Mouse (Mus musculus): ENCODE measurements around the gene Olfr1508.
"Not testable (repeated sequence)": the region's sequence is repeated elsewhere in the genome, so short reads cannot be mapped to it uniquely, and the experiment has no call there.

Olfr1508 gene

DNA sequence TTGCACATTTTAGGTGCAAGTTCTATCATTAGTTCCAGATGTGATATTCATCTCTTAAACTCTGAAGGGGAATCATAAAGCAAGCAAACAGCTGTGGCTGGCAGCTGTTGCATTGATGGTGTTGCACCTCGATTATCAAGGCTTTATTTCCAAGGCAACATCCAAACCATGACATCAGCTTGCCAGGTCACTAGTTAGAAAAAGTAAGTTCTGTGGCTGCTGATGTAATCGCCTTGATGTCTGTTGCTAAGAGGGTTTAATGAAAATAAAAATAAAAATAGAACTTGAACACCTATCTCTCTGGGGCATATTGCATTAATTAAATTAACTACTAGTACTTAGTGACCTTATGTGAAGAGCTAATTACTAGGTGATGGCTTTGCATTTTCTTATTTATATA, at the start of gene Olfr1508:
Gene Olfr1508 (minus strand): TSS at position 101 of the 400 bp plus-strand sequence.
- DNase-seq (ENCODE audit: low read depth, low spot score) = no peak

DNA sequence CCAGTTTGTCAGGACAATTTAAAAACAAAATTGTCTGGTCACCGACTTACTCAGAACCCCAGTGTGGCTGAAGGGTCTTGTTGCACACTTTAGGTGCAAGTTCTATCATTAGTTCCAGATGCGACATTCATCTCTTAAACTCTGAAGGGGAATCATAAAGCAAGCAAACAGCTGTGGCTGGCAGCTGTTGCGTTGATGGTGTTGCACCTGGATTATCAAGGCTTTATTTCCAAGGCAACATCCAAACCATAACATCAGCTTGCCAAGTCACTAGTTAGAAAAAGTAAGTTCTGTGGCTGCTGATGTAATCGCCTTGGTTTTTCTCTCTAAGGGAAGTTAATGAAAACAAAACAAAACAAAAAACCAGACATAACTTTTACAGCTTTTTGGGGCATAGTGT, 28.2 kb upstream of the Olfr1508 start, which contains the start of gene Olfr1507:
Gene Olfr1507 (minus strand): TSS at position 234 of the 400 bp plus-strand sequence.
- DNase-seq (ENCODE audit: low read depth, low spot score) = no peak

DNA sequence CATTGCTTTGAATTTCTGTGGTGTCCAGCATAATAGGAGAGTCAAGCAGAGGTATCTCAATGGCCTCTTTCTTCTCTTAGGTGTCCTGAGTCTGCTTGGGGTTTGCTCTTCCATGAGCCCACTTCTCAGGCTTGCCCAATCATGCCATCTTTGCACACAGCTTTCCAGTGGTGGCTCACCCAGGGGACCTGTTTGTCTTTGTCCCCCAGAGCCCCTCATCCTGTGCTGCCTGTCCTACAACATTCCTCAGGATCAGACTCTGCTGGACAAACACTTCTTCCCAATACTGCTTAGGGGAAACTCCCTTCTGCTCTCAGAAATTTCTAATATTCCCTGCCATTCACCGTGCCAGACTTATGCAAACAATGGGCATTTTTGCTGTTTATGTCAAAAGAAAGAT, 1.6 kb downstream of the Olfr1508 start:
- DNase-seq (ENCODE audit: low read depth, low spot score) = no peak

DNA sequence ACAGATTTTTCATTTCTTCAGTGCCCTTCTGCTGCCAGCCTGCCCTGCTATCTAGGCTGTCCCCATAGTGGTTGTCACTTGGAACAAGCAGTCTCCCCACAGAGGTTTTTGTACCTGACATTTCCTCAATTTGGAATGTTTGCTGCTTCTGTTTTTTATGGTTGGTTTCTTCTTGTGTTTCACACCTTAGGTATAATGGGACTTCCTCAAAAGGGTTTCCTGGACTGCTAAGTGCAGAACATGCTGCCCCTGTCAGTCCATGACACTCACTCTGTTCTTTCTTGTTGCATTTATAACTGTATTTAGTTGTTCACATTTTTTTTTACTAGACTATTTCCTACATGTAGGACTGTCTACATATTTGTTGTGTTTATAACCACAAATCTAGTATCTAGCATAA, 5.4 kb downstream of the Olfr1508 start:
- DNase-seq (ENCODE audit: low read depth, low spot score) = no peak

DNA sequence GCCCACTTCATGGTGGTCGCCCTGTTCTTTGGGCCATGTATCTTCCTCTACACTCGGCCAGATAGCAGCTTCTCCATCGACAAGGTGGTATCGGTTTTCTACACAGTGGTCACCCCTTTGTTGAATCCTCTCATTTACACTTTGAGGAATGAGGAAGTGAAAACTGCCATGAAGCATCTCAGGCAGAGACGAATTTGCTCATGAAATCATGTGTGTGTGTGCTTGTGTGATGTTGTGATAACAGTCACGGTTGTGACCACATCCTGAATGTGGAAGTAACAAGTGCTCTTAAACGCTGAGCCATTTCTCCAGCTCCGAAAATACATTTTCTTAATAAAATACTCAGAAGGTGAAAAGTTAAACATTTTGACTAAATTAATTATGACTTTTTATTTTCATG, 16.2 kb downstream of the Olfr1508 start:
- no peak for DNase-seq (ENCODE audit: low read depth, low spot score)

DNA sequence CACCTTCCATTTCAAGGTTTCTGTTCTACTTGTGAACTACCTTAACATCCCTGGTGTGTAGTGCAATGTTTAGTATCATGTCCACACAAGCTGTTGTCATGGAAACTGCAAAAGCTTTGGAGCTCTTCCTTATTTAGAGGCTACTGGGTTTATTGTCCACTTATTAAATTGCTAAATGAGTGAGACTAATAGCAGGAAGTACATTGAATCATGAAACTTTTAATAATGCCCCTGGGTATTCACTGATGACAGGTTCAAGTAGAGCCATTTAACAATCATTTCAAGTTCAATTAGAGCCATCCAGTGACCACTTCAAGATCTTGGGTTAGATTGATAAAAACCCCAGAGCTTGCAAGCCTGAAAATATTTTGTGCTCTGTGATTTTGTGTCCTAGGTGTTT, 24.6 kb downstream of the Olfr1508 start, which contains the start of gene Olfr1509:
Gene Olfr1509 (plus strand): TSS at position 301 of the 400 bp plus-strand sequence.
- DNase-seq (ENCODE audit: low read depth, low spot score) = no peak

DNA sequence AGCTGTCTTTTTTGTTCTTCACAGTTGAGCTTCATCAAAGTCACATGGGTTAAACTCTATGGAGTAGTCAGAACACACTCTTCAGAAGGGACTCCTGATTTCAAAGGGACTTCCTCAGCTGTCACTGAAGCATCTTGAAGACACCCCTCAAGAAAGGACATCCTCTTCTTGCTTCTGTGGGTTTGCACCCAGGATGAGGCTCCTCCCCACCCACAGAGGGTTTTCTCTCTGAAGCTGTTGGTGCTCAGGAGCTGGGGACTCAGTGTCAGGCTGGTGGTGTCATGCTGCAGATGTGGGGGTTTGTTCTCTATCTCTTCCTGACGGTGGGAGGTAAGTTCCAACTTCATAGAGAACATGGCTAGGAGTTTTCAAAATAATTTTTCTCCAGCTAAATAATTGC, 39.6 kb downstream of the Olfr1508 start:
- no peak for DNase-seq (ENCODE audit: low read depth, low spot score)

DNA sequence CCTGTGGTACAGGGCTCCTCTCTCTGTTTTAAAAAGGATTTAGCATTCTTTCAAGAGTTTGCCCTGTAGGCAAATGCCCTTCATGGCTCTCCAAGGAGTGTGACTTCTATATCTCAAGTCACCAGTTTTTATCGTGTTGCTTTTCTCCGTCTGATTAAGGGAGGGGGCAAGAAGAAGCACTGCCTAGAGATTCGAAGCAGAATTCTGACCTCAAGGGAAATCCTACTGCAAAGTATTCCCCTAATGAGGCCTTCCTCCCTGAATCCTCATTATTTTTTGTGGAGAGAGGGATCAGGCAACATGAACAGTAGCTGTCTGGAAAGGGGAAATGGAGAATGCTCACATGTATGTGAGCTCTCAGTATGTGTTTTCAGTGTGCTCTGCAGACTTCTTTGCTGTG, 53.0 kb downstream of the Olfr1508 start, which contains the start of gene Olfr1510:
Gene Olfr1510 (minus strand): TSS at position 101 of the 400 bp plus-strand sequence.
- DNase-seq (ENCODE audit: low read depth, low spot score) = no peak

DNA sequence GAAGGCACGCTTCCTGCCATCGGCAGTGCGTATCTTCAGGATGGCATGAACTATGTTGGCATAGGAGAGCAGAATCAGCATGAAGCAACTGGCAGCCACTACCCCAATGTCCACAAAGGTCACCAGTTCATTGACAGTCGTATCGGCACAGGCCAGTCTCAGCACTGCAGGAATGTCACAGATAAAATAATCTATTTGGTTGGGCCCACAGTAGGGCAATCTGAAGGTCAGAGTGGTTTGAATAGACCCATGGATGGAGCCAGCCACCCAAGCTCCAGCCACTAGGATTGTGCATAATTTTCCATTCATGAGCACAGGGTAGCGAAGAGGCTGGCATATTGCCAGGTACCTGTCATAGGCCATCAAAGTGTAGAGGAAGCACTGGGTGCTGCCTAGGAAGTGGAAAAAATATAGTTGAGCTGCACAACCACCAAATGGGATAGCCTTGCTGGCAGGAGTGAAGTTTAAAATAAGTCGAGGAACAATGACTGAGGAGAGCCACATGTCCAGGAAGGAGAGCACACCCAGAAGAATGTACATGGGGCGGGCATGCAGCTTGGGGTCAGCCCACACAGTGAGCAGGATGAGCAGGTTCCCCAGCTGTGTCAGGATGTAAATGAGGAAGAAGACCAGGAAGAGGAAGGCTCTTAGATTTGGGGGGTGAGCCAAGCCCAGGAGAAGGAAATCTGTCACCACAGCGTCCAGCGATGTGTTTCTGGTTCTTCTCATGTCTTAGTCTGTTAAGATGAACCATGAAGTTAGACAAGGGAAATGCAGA, 57.0 kb downstream of the Olfr1508 start:
- DNase-seq (ENCODE audit: low read depth, low spot score) = not testable (repeated sequence)
